Mouse (Mus musculus) urinary bladder, postnatal 4 days (tissue): ENCODE measurements around the gene Sh3bp5.
"Not testable (repeated sequence)": the region's sequence is repeated elsewhere in the genome, so short reads cannot be mapped to it uniquely, and the experiment has no call there.

Experiments used
- DNase-seq, 2 experiments: peaks; one replicate each; pipeline ENCODE4 v3.0.0; 2021 to 2022; ENCODE audit warnings: low spot score in 2 of 2

The Sh3bp5 gene

GRCm38 (mm10) chr14:31435930-31436693, at the start of gene Sh3bp5:
Gene Sh3bp5 (minus strand): TSS chr14:31436078.
- DNase-seq = peak; percentile 90 to 92

- no peak for DNase-seq
These were observed 46.5 kb upstream of the Sh3bp5 start for GRCm38 (mm10) chr14:31482417-31482816.

GRCm38 (mm10) chr14:31473297-31473696, 37.4 kb upstream of the Sh3bp5 start:
- no peak for DNase-seq

GRCm38 (mm10) chr14:31472451-31473061, 36.7 kb upstream of the Sh3bp5 start:
- DNase-seq = peak in 1 of 2 experiments; percentile 66

GRCm38 (mm10) chr14:31469711-31470110, 33.8 kb upstream of the Sh3bp5 start:
- no peak for DNase-seq

GRCm38 (mm10) chr14:31464176-31464575, 28.3 kb upstream of the Sh3bp5 start:
- DNase-seq = no peak

GRCm38 (mm10) chr14:31462886-31463285, 27.0 kb upstream of the Sh3bp5 start:
- no peak for DNase-seq

GRCm38 (mm10) chr14:31462226-31462625, 26.3 kb upstream of the Sh3bp5 start:
- DNase-seq = not testable (repeated sequence)

- no peak for DNase-seq
These were observed 22.1 kb upstream of the Sh3bp5 start for GRCm38 (mm10) chr14:31458006-31458405.

GRCm38 (mm10) chr14:31456064-31456721, 20.3 kb upstream of the Sh3bp5 start:
- DNase-seq = no peak

GRCm38 (mm10) chr14:31454849-31455566, 19.1 kb upstream of the Sh3bp5 start:
- DNase-seq = no peak

- not testable (repeated sequence) for DNase-seq
These were observed 18.1 kb upstream of the Sh3bp5 start for GRCm38 (mm10) chr14:31453946-31454345.

GRCm38 (mm10) chr14:31448994-31449393, 13.1 kb upstream of the Sh3bp5 start:
- DNase-seq = no peak

GRCm38 (mm10) chr14:31443616-31444015, 7.7 kb upstream of the Sh3bp5 start:
- no peak for DNase-seq

GRCm38 (mm10) chr14:31440725-31441124, 4.8 kb upstream of the Sh3bp5 start:
- DNase-seq = no peak

- DNase-seq = no peak
These were observed 4.4 kb upstream of the Sh3bp5 start for GRCm38 (mm10) chr14:31440230-31440629.

GRCm38 (mm10) chr14:31439279-31439678, 3.4 kb upstream of the Sh3bp5 start:
- no peak for DNase-seq

- no peak for DNase-seq
These were observed 2.1 kb upstream of the Sh3bp5 start for GRCm38 (mm10) chr14:31437826-31438529.

GRCm38 (mm10) chr14:31435018-31435915, 611 bp downstream of the Sh3bp5 start:
- DNase-seq = no peak

GRCm38 (mm10) chr14:31434426-31434825, 1.5 kb downstream of the Sh3bp5 start:
- DNase-seq = no peak
